Comparison of ENCODE assay signal across 19 mouse cellular contexts in genomic region chr11:113425454-113425853, GRCm38 (mm10).
DNase-seq lines count a peak whose midpoint lies in the region; ATAC-seq and TF ChIP-seq lines count a peak whose summit lies in the region.
"Had no signal": no experiment of that assay in that cellular context is flagged by ENCODE, and none has a peak within 500 bp of the region (broad histone marks: within the 10 kb centered on the region; RNA-seq: fewer than 3 reads in every experiment).

No protein-coding gene starts in this region.

- no peaks in the 10 kb centered on the region for H3K79me2 ChIP-seq in C2C12 (ENCODE audit: control insufficient read depth, insufficient read depth)

- no peak for TF ChIP-seq CTCF in kidney, adult 2 months (conservative IDR thresholded peaks at IDR 0.05; ENCODE audit: insufficient read depth, insufficient read length, low read depth, low read length)
- no peak for TF ChIP-seq CTCF in C2C12 (IDR thresholded peaks at IDR 0.05; ENCODE audit: control insufficient read depth, insufficient read depth, insufficient read length)

- peak overlapping the region; percentile 16; the same call in 1 of the 2 replicates for H3K4me2 ChIP-seq in forebrain, embryonic 16.5 days (ENCODE audit: low read length)
- H3K4me2 ChIP-seq in forebrain, embryonic 12.5 days, result no peak overlapping the region
- H3K4me2 ChIP-seq in hindbrain, embryonic 15.5 days, result no peak overlapping the region
- H3K4me2 ChIP-seq: stomach, embryonic 15.5 days had no signal

- no peak for TF ChIP-seq POLR2A in kidney, adult 2 months (IDR thresholded peaks at IDR 0.05; ENCODE audit: low read depth, low read length)

- H3K27me3 ChIP-seq in forebrain, embryonic 16.5 days (replicated peaks; ENCODE audit: control insufficient read depth, insufficient read depth, low read length), result no peaks in the 10 kb centered on the region
- no peaks in the 10 kb centered on the region; the same call in 1 of the 2 replicates for H3K27me3 ChIP-seq in forebrain, embryonic 12.5 days
- no peaks in the 10 kb centered on the region for H3K27me3 ChIP-seq in kidney, adult 2 months (replicated peaks; ENCODE audit: control insufficient read depth, insufficient read depth, low read length)
- H3K27me3 ChIP-seq in C2C12 (ENCODE audit: control insufficient read depth, insufficient read depth, insufficient read length), result no peaks in the 10 kb centered on the region
- H3K27me3 ChIP-seq in hindbrain, embryonic 15.5 days, result no peaks in the 10 kb centered on the region
- H3K27me3 ChIP-seq: stomach, embryonic 15.5 days had no signal

- H3K27ac ChIP-seq in forebrain, embryonic 16.5 days (ENCODE audit: low read length), result peak overlapping the region; percentile 34
- no peak overlapping the region for H3K27ac ChIP-seq in forebrain, embryonic 12.5 days
- H3K27ac ChIP-seq in kidney, adult 2 months (ENCODE audit: insufficient read depth, low read depth, low read length), result no peak overlapping the region
- peak overlapping the region; percentile 15 for H3K27ac ChIP-seq in hindbrain, embryonic 15.5 days (replicated peaks)
- H3K27ac ChIP-seq: left cerebral cortex, adult 2 months; stomach, embryonic 15.5 days had no signal

- no peak overlapping the region for H3ac ChIP-seq in C2C12 (ENCODE audit: control insufficient read depth, insufficient read length, low read depth)

- H3K36me3 ChIP-seq in forebrain, embryonic 16.5 days (ENCODE audit: control insufficient read depth, insufficient read depth), result no peaks in the 10 kb centered on the region
- no peaks in the 10 kb centered on the region for H3K36me3 ChIP-seq in forebrain, embryonic 12.5 days (replicated peaks)
- H3K36me3 ChIP-seq in kidney, adult 2 months (ENCODE audit: control insufficient read depth, insufficient read depth, low read length), result no peaks in the 10 kb centered on the region
- H3K36me3 ChIP-seq in C2C12 (ENCODE audit: control insufficient read depth, insufficient read depth), result no peaks in the 10 kb centered on the region
- no peaks in the 10 kb centered on the region for H3K36me3 ChIP-seq in hindbrain, embryonic 15.5 days
- H3K36me3 ChIP-seq: stomach, embryonic 15.5 days had no signal

- H3K4me1 ChIP-seq in forebrain, embryonic 16.5 days (replicated peaks; ENCODE audit: control insufficient read depth, insufficient read depth, low read length), result peaks cover 10% of the 10 kb centered on the region; the same call in 1 of the 2 replicates
- H3K4me1 ChIP-seq in forebrain, embryonic 12.5 days, result peaks cover 15% of the 10 kb centered on the region
- peaks cover 2% of the 10 kb centered on the region; the same call in 1 of the 2 replicates for H3K4me1 ChIP-seq in kidney, adult 2 months (ENCODE audit: control insufficient read depth, insufficient read depth, low read length)
- H3K4me1 ChIP-seq in hindbrain, embryonic 15.5 days (replicated peaks), result peaks cover 15% of the 10 kb centered on the region
- H3K4me1 ChIP-seq: stomach, embryonic 15.5 days had no signal

- 64% methylated on average over 3 of the region's 3 CpGs for WGBS in forebrain, embryonic 16.5 days
- 76% methylated on average over 3 of the region's 3 CpGs for WGBS in forebrain, embryonic 12.5 days
- 42% methylated on average over 3 of the region's 3 CpGs for WGBS in kidney, adult 2 months
- WGBS in hindbrain, embryonic 15.5 days, result 53% methylated on average over 3 of the region's 3 CpGs

- no peaks in the 10 kb centered on the region for H3K9me3 ChIP-seq in forebrain, embryonic 16.5 days (ENCODE audit: control insufficient read depth, low read length)
- no peaks in the 10 kb centered on the region for H3K9me3 ChIP-seq in forebrain, embryonic 12.5 days
- H3K9me3 ChIP-seq in hindbrain, embryonic 15.5 days, result no peaks in the 10 kb centered on the region
- H3K9me3 ChIP-seq: stomach, embryonic 15.5 days had no signal

- no peak overlapping the region for H3K9ac ChIP-seq in forebrain, embryonic 16.5 days (replicated peaks; ENCODE audit: low read depth, low read length)
- H3K9ac ChIP-seq in forebrain, embryonic 12.5 days, result no peak overlapping the region
- H3K9ac ChIP-seq in hindbrain, embryonic 15.5 days, result no peak overlapping the region
- H3K9ac ChIP-seq: stomach, embryonic 15.5 days had no signal

- DNase-seq in kidney, postnatal 36 days, result peak; percentile 12 to 27
- no peak for DNase-seq in kidney, adult 2 months
- no peak for DNase-seq in layer of hippocampus, adult 9-10 months (ENCODE audit: low spot score)
- DNase-seq: adrenal gland, postnatal 25 days; cerebellum, adult 11-12 months; cerebellum, postnatal 14 days; kidney, adult 11 months; left cerebral cortex, postnatal 4 days; liver; lung, postnatal 14 days; right cerebral cortex, postnatal 25 days; thymus, adult 18-20 months; thymus, postnatal 4 days had no signal

- no peak overlapping the region for H3K4me3 ChIP-seq in forebrain, embryonic 16.5 days (replicated peaks; ENCODE audit: low read length)
- no peak overlapping the region for H3K4me3 ChIP-seq in forebrain, embryonic 12.5 days (replicated peaks)
- no peak overlapping the region for H3K4me3 ChIP-seq in kidney, adult 2 months (ENCODE audit: insufficient read depth, low read depth, low read length)
- no peak overlapping the region for H3K4me3 ChIP-seq in C2C12 (ENCODE audit: insufficient read depth, poor library complexity, severe bottlenecking)
- H3K4me3 ChIP-seq in hindbrain, embryonic 15.5 days, result no peak overlapping the region
- H3K4me3 ChIP-seq: left cerebral cortex, adult 2 months; stomach, embryonic 15.5 days had no signal

- peak; percentile 56 for ATAC-seq in forebrain, embryonic 16.5 days
- no peak for ATAC-seq in forebrain, embryonic 12.5 days (ENCODE audit: low FRiP score)
- ATAC-seq in hindbrain, embryonic 15.5 days (ENCODE audit: low FRiP score, low read depth), result no peak

- H3K79me3 ChIP-seq in C2C12 (ENCODE audit: low read depth), result no peaks in the 10 kb centered on the region

TF ChIP-seq in C2C12, 6 proteins besides CTCF, POLR2A, EP300 and RAD21:
- TF ChIP-seq FOSL1 (IDR thresholded peaks at IDR 0.05; ENCODE audit: insufficient read depth, low read length, poor library complexity, severe bottlenecking) (no peak), USF1 (IDR thresholded peaks at IDR 0.05; ENCODE audit: low read depth) (peak; percentile 41), CEBPB (IDR thresholded peaks at IDR 0.05; ENCODE audit: low read depth) (no peak), MYOD1 (IDR thresholded peaks at IDR 0.05; ENCODE audit: control insufficient read depth, insufficient read length, low read depth) (no peak), MYOG (IDR thresholded peaks at IDR 0.05; ENCODE audit: control insufficient read depth, extremely low read depth, insufficient read length) (no peak)

Comparison
In these comparisons a context has a peak if more than half of its experiments do, and no peak if none do; other contexts are left out.
1. H3K27ac ChIP-seq: peak in forebrain, embryonic 16.5 days (single experiment) and hindbrain, embryonic 15.5 days (single experiment); none in forebrain, embryonic 12.5 days (single experiment) and kidney, adult 2 months (single experiment).
2. DNase-seq: peak in kidney, postnatal 36 days (2 of 2); none in kidney, adult 2 months (single experiment) and layer of hippocampus, adult 9-10 months (single experiment).